Mouse (Mus musculus): ENCODE data around the gene Palld. TPM values are rescaled to one million over a fixed set of nuclear protein-coding genes. Genes with fewer than 3 reads are reported as not detected.

Palld gene
- total RNA-seq, 2 experiments from 2014 or later = 0.12 to 0.17 TPM

GRCm38 (mm10) chr8:61692866-61693265 is 209.6 kb downstream of the Palld start:
- no peak for ATAC-seq (replicated peaks; ENCODE audit: poor library complexity)

GRCm38 (mm10) chr8:61692129-61692528 is 210.4 kb downstream of the Palld start:
- no peak for ATAC-seq (replicated peaks; ENCODE audit: poor library complexity)

- no peak for ATAC-seq (replicated peaks; ENCODE audit: poor library complexity)
Observed at GRCm38 (mm10) chr8:61691391-61691790, 211.1 kb downstream of the Palld start.

GRCm38 (mm10) chr8:61687071-61687470 is 215.4 kb downstream of the Palld start:
- no peak for ATAC-seq (replicated peaks; ENCODE audit: poor library complexity)

- ATAC-seq (replicated peaks; ENCODE audit: poor library complexity) = 0 out of 2 replicates have a peak, but pooled peaks have one; percentile 39
Observed at GRCm38 (mm10) chr8:61686340-61686739, 216.2 kb downstream of the Palld start.

- ATAC-seq (replicated peaks; ENCODE audit: poor library complexity) = no peak
Observed at GRCm38 (mm10) chr8:61685280-61685679, 217.2 kb downstream of the Palld start.

- ATAC-seq (replicated peaks; ENCODE audit: poor library complexity) = no peak
Observed at GRCm38 (mm10) chr8:61684280-61684939, 218.1 kb downstream of the Palld start.

- ATAC-seq (replicated peaks; ENCODE audit: poor library complexity) = no peak
Observed at GRCm38 (mm10) chr8:61682902-61683301, 219.6 kb downstream of the Palld start.

- ATAC-seq (replicated peaks; ENCODE audit: poor library complexity) = no peak
Observed at GRCm38 (mm10) chr8:61681217-61681616, 221.3 kb downstream of the Palld start.

GRCm38 (mm10) chr8:61677227-61677626 is 225.3 kb downstream of the Palld start:
- ATAC-seq (replicated peaks; ENCODE audit: poor library complexity) = no peak

GRCm38 (mm10) chr8:61671151-61671550 is 231.3 kb downstream of the Palld start:
- ATAC-seq (replicated peaks; ENCODE audit: poor library complexity) = no peak

GRCm38 (mm10) chr8:61670376-61670775 is 232.1 kb downstream of the Palld start:
- no peak for ATAC-seq (replicated peaks; ENCODE audit: poor library complexity)

GRCm38 (mm10) chr8:61666919-61667318 is 235.6 kb downstream of the Palld start:
- ATAC-seq (replicated peaks; ENCODE audit: poor library complexity) = no peak

GRCm38 (mm10) chr8:61665021-61665420 is 237.5 kb downstream of the Palld start:
- ATAC-seq (replicated peaks; ENCODE audit: poor library complexity) = no peak

- ATAC-seq (replicated peaks; ENCODE audit: poor library complexity) = no peak
Observed at GRCm38 (mm10) chr8:61664162-61664561, 238.3 kb downstream of the Palld start.

- ATAC-seq (replicated peaks; ENCODE audit: poor library complexity) = no peak
Observed at GRCm38 (mm10) chr8:61662829-61663228, 239.7 kb downstream of the Palld start.

GRCm38 (mm10) chr8:61661611-61662010 is 240.9 kb downstream of the Palld start:
- no peak for ATAC-seq (replicated peaks; ENCODE audit: poor library complexity)

- no peak for ATAC-seq (replicated peaks; ENCODE audit: poor library complexity)
Observed at GRCm38 (mm10) chr8:61660961-61661360, 241.5 kb downstream of the Palld start.

- ATAC-seq (replicated peaks; ENCODE audit: poor library complexity) = no peak
Observed at GRCm38 (mm10) chr8:61651955-61652354, 250.5 kb downstream of the Palld start.

GRCm38 (mm10) chr8:61646195-61646835 is 256.2 kb downstream of the Palld start:
- ATAC-seq (replicated peaks; ENCODE audit: poor library complexity) = no peak

- no peak for ATAC-seq (replicated peaks; ENCODE audit: poor library complexity)
Observed at GRCm38 (mm10) chr8:61645642-61646041, 256.8 kb downstream of the Palld start.

- 0 out of 2 replicates have a peak, but pooled peaks have one; percentile 55 for ATAC-seq (replicated peaks; ENCODE audit: poor library complexity)
Observed at GRCm38 (mm10) chr8:61643215-61643614, 259.3 kb downstream of the Palld start.
